Mouse (Mus musculus) embryonic facial prominence, embryonic 13.5 days (tissue): ENCODE data around the gene Acox1. TPM values are rescaled to one million over a fixed set of nuclear protein-coding genes. Genes with fewer than 3 reads are reported as not detected.

ENCODE experiments used
- ATAC-seq: fragments of 200-750 bp; cut with Nextera tagmentation; 2 replicates; pipeline ENCODE4 v1.8.0; 2017; ENCODE audit warnings: low read depth; ENCODE audit not compliant: insufficient number of reproducible peaks, insufficient read depth, low FRiP score, low TSS enrichment
- H3K27ac ChIP-seq: fragments of 300-500 bp; sonication (generic); 2 replicates; pipeline ENCODE4 v1.5.1; 2015; ENCODE audit warnings: moderate library complexity, mild to moderate bottlenecking, inconsistent platforms
- H3K27me3 ChIP-seq: fragments of 300-500 bp; sonication (generic); 2 replicates; pipeline ENCODE4 v1.6.1; 2015; ENCODE audit warnings: mild to moderate bottlenecking, inconsistent platforms
- H3K36me3 ChIP-seq: fragments of 300-500 bp; sonication (generic); 2 replicates; pipeline ENCODE4 v1.6.1; 2015; ENCODE audit warnings: mild to moderate bottlenecking, inconsistent platforms
- H3K4me1 ChIP-seq: fragments of 300-500 bp; sonication (generic); 2 replicates; pipeline ENCODE4 v1.6.1; 2015; ENCODE audit warnings: inconsistent platforms
- H3K4me2 ChIP-seq: fragments of 300-500 bp; sonication (generic); 2 replicates; pipeline ENCODE4 v1.6.1; 2015; ENCODE audit warnings: moderate library complexity, mild to moderate bottlenecking, inconsistent platforms
- H3K4me3 ChIP-seq: fragments of 300-500 bp; sonication (generic); 2 replicates; pipeline ENCODE4 v1.5.1; 2015; ENCODE audit warnings: mild to moderate bottlenecking, inconsistent platforms
- H3K9ac ChIP-seq: fragments of 300-500 bp; sonication (generic); 2 replicates; pipeline ENCODE4 v1.6.1; 2015; ENCODE audit warnings: mild to moderate bottlenecking, inconsistent platforms
- H3K9me3 ChIP-seq: fragments of 300-500 bp; sonication (generic); 2 replicates; pipeline ENCODE4 v1.6.1; 2016; ENCODE audit warnings: inconsistent platforms
- WGBS: fragments of 180-500 bp; shearing (Covaris S2); methylation state at CpG from one replicate; pipeline ENCODE4 v1.1.7; 2015; ENCODE audit warnings: mixed read lengths; 5-methylcytosine and 5-hydroxymethylcytosine counted together
- polyA plus RNA-seq: library from polyadenylated mRNA; unstranded; fragments of >200 nt; fragmentation: Nextera tagmentation; extraction: Ambion mirVana; gene quantifications from 2 replicates; pipeline ENCODE4 v1.2.1, GENCODE M21; 2015

The Acox1 gene
- polyA plus RNA-seq, 1 experiment from 2014 or later = 21.4 TPM

- peaks cover 68% of the 10 kb centered on the region for H3K36me3 ChIP-seq
- H3K27me3 ChIP-seq = no peaks in the 10 kb centered on the region
- no peak overlapping the region for H3K4me3 ChIP-seq
- no peaks in the 10 kb centered on the region for H3K9me3 ChIP-seq
- H3K4me1 ChIP-seq = peaks cover 21% of the 10 kb centered on the region
- H3K4me2 ChIP-seq = no peak overlapping the region
- no peak overlapping the region for H3K27ac ChIP-seq
- no peak overlapping the region for H3K9ac ChIP-seq
- WGBS = 63% methylated on average over 9 of the region's 9 CpGs
- no peak for ATAC-seq
Measured at GRCm38 (mm10) chr11:116163002-116163401, 35.8 kb downstream of the Acox1 start.

- H3K4me3 ChIP-seq = no peak overlapping the region
- H3K9ac ChIP-seq = no peak overlapping the region
- H3K27me3 ChIP-seq = no peaks in the 10 kb centered on the region
- no peak overlapping the region for H3K4me2 ChIP-seq
- WGBS = 73% methylated on average over 10 of the region's 10 CpGs
- H3K36me3 ChIP-seq = peaks cover 76% of the 10 kb centered on the region
- H3K27ac ChIP-seq = 0 out of 2 replicates have a peak overlapping the region, but pooled peaks have one; percentile 48
- peaks cover 20% of the 10 kb centered on the region for H3K4me1 ChIP-seq
- no peaks in the 10 kb centered on the region for H3K9me3 ChIP-seq
- no peak for ATAC-seq
Measured at GRCm38 (mm10) chr11:116162146-116162545, 36.7 kb downstream of the Acox1 start.

DNA sequence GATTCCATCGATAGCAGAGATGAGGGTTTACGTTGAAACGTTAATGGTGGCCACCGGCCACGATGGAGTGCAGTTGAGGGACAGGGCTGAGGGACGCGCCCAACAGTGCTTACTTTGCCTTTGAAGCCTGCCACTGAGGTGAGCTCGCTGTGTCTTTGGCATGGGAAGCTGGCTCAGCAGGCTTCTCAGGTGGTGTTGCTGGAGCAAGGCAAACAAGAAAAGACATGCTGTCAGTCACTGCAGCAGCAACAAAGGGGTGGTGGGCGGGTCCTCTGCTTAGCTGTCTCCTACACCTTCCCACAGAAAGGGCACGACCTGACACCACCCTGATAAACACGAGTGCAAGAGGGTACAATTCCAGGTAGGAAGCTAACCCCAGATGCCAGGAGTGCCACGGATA, 37.5 kb downstream of the Acox1 start:
- Histone ChIP-seq H3K27ac (peak overlapping the region; percentile 48), H3K4me1 (peaks cover 12% of the 10 kb centered on the region), H3K36me3 (peaks cover 85% of the 10 kb centered on the region)

DNA sequence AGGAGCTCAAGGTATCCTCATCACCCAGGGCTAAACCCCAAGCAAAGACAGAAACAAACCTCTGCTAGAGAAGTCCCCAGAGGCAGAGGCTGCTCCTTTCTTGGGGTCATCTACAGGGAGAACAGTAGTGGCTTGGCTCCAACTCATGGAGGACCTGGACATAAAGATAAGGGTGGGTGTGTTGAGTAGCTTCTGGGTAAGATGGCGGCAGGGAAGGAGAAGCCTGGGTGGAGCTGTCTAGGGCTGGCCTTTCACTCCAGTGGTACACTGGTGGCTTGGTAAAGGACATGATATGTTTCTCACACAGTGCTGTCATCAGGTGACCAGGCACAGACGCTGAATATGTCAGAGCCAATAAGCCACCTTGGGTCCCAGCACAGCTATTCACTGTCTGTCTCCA, 47.9 kb downstream of the Acox1 start:
- Histone ChIP-seq H3K27me3 (no peaks in the 10 kb centered on the region), H3K4me2 (no peak overlapping the region), H3K9ac (no peak overlapping the region), H3K4me3 (no peak overlapping the region), H3K36me3 (peaks cover 99% of the 10 kb centered on the region), H3K27ac (no peak overlapping the region), H3K4me1 (no peaks in the 10 kb centered on the region), H3K9me3 (no peaks in the 10 kb centered on the region)
- 93% methylated on average over 2 of the region's 2 CpGs for WGBS
- no peak for ATAC-seq

More for the DNA sequence above, 37.5 kb downstream of the Acox1 start:
- H3K9me3 ChIP-seq = no peaks in the 10 kb centered on the region
- no peaks in the 10 kb centered on the region for H3K27me3 ChIP-seq
- ATAC-seq = no peak
- no peak overlapping the region for H3K4me2 ChIP-seq
- no peak overlapping the region for H3K4me3 ChIP-seq
- 56% methylated on average over 12 of the region's 12 CpGs for WGBS
- no peak overlapping the region for H3K9ac ChIP-seq

GRCm38 (mm10) chr11:116149341-116149740, 49.5 kb downstream of the Acox1 start:
- Histone ChIP-seq H3K9ac (no peak overlapping the region; the same call in 1 of the 2 replicates), H3K4me1 (no peaks in the 10 kb centered on the region), H3K27ac (no peak overlapping the region), H3K27me3 (no peaks in the 10 kb centered on the region), H3K4me3 (no peak overlapping the region), H3K4me2 (no peak overlapping the region), H3K36me3 (peaks cover 100% of the 10 kb centered on the region), H3K9me3 (no peaks in the 10 kb centered on the region)
- WGBS = 77% methylated on average over 6 of the region's 6 CpGs
- no peak for ATAC-seq

DNA sequence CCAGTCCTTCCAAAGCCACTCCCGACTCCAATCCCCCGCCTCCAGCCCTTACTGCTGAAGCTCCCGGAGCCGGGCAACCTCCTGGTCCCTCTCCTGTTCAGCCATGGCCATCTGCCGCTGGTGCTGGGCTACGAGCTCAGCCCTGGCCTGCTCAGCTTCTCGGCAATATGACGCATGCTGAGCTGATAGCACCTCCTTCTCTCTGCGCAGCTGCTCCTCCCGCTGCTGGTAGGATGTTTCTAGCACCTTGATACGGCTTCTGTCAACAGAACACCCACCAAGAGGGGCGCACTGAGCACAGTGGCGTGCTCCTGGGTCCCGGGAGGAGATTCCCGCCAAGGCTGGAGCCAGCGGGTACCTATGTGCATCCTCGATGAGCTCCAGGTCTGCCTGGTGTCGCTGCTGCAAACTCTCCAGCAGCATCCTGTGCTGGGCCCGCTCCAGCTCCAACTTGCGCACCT, 50.1 kb downstream of the Acox1 start:
- WGBS = 69% methylated on average over 20 of the region's 20 CpGs
- Histone ChIP-seq H3K36me3 (peaks cover 100% of the 10 kb centered on the region), H3K9me3 (no peaks in the 10 kb centered on the region), H3K9ac (peak overlapping the region; percentile 11; the same call in 1 of the 2 replicates), H3K27ac (no peak overlapping the region; the same call in 1 of the 2 replicates), H3K4me3 (no peak overlapping the region), H3K4me1 (no peaks in the 10 kb centered on the region), H3K4me2 (no peak overlapping the region), H3K27me3 (no peaks in the 10 kb centered on the region)
- no peak for ATAC-seq

DNA sequence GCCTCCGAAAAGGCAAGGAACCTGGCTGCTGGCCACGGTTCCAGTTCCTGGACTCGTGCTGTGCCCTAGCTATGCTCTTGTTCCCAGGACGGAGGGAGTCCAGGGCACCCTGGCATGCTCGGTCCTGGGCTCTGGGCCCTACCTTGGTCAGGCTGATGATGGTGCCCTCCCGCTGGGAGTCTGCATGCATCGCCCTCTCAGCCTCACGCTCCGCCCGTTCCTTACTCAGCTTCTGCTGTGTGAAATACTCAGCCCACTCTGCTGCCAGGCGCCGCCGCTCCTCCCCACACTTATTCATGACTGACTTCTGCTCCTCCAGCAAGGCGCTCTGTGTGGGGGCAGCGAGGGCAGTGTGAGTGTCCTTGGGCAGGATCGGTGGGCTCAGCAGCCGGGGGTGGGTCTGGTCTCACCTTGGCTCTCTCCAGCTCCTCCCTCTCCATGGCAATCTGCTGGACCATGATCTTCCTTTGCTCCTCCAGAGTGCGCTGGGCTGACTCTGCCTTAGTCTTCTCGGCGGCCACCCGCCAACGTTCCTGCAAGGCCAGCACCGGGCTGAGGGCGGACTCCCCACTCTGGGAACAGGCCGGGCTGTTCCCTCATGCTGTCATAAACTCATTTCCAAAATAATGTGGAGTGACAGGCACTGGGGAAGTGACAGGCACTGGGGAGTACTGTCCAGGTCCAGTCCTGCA, 52.4 kb downstream of the Acox1 start:
- no peak overlapping the region for H3K27ac ChIP-seq
- H3K4me1 ChIP-seq = no peaks in the 10 kb centered on the region
- WGBS = 77% methylated on average over 25 of the region's 25 CpGs
- H3K4me2 ChIP-seq = no peak overlapping the region
- H3K9ac ChIP-seq = no peak overlapping the region
- no peaks in the 10 kb centered on the region for H3K27me3 ChIP-seq
- peaks cover 99% of the 10 kb centered on the region for H3K36me3 ChIP-seq
- H3K9me3 ChIP-seq = no peaks in the 10 kb centered on the region
- ATAC-seq = no peak
- no peak overlapping the region for H3K4me3 ChIP-seq

DNA sequence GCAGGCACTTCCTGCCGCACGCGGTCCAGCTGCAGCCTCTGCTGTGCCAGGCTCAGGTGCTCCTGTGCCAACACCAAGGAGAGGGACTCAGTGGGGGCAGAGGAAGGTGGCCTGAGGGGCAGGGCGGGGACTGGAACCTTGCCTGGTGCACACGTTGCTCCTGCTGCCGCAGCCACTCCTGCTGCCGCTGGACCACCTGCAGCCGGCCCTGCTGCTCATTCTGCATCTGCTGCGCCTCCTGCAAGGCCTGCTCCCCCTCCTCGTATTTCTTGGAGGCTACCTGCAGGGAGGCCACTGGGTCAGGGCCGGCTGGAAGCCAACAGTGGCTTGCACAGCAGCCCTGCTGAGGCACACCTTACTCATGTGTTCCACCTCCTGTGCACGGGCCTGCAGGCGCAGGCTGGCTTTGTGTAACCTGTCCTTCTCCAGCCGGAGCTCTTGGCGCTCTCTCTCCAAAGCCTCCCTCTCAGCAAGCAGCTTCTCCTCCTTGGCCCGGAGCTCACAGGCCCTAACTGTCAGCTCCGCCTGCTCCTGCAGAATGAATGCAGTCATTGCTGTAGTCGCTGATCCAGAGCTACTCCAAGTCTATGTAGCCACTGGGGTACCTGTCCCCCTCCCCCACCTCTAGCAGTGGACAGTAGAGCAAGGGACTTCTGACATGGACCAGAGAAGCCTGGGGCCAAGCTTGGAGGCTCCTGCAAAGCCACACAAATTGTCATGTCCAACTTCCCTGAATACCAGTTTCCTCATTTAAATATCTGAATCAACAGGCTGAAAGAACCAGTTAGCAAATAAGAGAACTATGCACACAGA, 53.2 kb downstream of the Acox1 start:
- 61% methylated on average over 18 of the region's 18 CpGs for WGBS
- H3K36me3 ChIP-seq = peaks cover 92% of the 10 kb centered on the region

GRCm38 (mm10) chr11:116143468-116143867, 55.4 kb downstream of the Acox1 start:
- H3K36me3 ChIP-seq = peaks cover 70% of the 10 kb centered on the region
- H3K4me3 ChIP-seq = no peak overlapping the region
- no peaks in the 10 kb centered on the region for H3K9me3 ChIP-seq
- no peak for ATAC-seq
- peaks cover 6% of the 10 kb centered on the region; the same call in 1 of the 2 replicates for H3K4me1 ChIP-seq
- 86% methylated on average over 3 of the region's 3 CpGs for WGBS
- no peaks in the 10 kb centered on the region for H3K27me3 ChIP-seq
- H3K27ac ChIP-seq = no peak overlapping the region
- H3K4me2 ChIP-seq = no peak overlapping the region
- no peak overlapping the region for H3K9ac ChIP-seq

More for the DNA sequence above, 53.2 kb downstream of the Acox1 start:
- Histone ChIP-seq H3K27ac (no peak overlapping the region), H3K4me2 (no peak overlapping the region), H3K4me1 (no peaks in the 10 kb centered on the region), H3K4me3 (no peak overlapping the region), H3K9ac (peak overlapping the region; percentile 32; the same call in 1 of the 2 replicates), H3K9me3 (no peaks in the 10 kb centered on the region), H3K27me3 (no peaks in the 10 kb centered on the region)
- ATAC-seq = no peak

DNA sequence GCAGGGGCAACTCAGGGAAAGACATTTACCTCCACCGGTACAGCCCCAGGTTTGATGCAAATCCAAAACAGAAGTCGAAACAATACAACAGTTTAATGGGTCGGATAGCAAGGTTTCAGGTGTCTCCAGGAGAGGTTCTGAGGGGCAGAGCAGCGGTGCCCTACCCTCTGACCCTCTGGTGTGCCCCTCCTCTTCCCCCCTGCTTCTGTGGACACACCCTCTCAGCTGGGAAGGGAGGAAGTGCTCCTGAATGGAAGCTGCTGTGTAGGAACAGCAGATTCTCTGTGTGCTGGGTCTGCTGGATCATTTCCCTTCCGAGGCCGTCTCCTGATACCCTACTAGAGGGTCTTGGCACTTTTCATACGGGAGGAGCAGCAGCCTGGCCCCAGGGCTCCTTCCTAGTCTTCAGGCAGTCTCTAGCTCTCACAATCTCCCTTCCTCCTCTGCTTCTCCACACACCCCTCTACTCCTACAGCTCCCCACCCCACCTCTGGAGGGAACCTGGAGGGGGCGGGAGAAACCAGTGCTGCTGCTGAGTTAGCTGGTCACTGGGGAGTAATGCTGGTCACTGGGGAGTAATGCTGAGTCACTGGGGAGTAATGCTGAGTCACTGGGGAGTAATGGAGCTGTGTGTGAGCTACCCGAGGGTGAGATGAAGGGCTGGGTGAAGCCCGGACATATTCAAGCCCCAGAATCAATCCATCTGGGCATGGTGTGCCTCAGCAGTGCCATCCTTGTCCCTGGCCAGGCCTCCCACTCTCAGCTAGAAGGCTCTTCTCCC, 56.4 kb downstream of the Acox1 start:
- peaks cover 59% of the 10 kb centered on the region for H3K36me3 ChIP-seq
- ATAC-seq = no peak

DNA sequence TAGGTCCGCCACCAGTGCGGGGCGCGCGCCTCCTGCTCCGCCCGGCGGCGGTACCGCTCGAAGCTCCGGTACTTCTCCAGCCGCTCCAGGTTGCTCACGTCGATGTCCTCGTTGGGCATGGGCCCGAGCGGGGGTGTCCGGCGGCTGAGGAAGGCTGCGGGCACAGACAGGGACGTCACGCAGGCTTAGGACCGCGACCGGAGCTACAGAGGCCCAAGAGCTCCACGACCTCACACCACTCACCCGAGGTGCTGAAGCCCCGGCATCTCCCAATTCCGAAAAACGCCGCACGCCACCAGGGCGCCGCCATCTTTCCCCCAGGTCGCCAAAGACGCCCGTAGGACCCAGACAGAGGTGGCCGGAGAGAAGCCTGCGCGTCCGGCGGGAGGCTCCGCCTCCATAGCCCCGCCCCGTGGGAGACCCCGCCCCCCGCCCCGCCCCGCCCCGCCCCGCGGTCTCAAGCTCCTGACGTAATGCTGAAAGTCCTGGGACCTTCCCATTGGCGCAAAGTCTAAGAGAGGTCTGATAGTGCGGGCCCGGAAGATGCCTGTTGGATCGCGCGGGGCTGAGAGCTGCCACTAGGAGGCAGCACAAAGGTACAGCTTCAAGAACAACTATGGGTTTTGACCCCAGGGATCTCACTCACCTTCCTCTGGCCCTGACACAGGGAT, 60.2 kb downstream of the Acox1 start, which contains the start of gene Mrpl38:
Mrpl38 (minus strand) TSS at position 401 of the 671 bp plus-strand sequence.
- H3K9ac ChIP-seq = peak within 1 kb of the TSS; percentile 88
- under 1% methylated on average over 60 of the region's 60 CpGs for WGBS
- H3K4me1 ChIP-seq = peaks cover 17% of the 10 kb centered on the region
- peaks cover 46% of the 10 kb centered on the region for H3K36me3 ChIP-seq
- peak within 1 kb of the TSS; percentile 92 for H3K4me3 ChIP-seq
- no peaks in the 10 kb centered on the region for H3K27me3 ChIP-seq
- H3K4me2 ChIP-seq = peak within 1 kb of the TSS; percentile 76
- H3K27ac ChIP-seq = peak within 1 kb of the TSS; percentile 69
- no peaks in the 10 kb centered on the region for H3K9me3 ChIP-seq
- ATAC-seq = peak; percentile 92

More for the DNA sequence above, 56.4 kb downstream of the Acox1 start:
- no peak overlapping the region for H3K4me2 ChIP-seq
- no peak overlapping the region for H3K4me3 ChIP-seq
- peaks cover 14% of the 10 kb centered on the region for H3K4me1 ChIP-seq
- 48% methylated on average over 10 of the region's 10 CpGs for WGBS
- no peaks in the 10 kb centered on the region for H3K9me3 ChIP-seq
- peak overlapping the region; percentile 1; the same call in 1 of the 2 replicates for H3K27ac ChIP-seq
- H3K27me3 ChIP-seq = no peaks in the 10 kb centered on the region
- H3K9ac ChIP-seq = no peak overlapping the region
